Mouse (Mus musculus): ENCODE results near the gene Gm4981.
"Not testable (repeated sequence)": the region's sequence is repeated elsewhere in the genome, so short reads cannot be mapped to it uniquely, and the experiment has no call there.

Gene Gm4981

DNA sequence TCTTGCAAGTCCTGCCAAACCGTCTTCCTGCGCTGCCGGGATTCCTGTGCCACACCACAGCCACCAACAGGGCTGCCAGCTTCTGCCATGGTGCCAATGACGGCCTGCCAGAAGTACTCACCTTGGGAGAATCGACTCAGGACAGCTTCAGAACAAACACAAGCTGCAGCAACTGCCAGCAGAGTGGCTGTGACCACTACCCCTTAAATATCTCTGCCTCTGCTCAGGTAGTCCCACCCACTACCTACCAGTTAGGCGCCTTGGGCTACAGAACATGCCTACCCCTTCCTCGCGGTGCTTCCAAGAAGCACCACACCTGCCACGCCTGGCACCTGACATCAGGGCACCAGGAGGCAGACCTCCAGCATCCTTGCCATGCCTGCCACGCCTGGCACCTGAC is at the start of gene Gm4981:
TSS of gene Gm4981 (minus strand) at position 89 of the 400 bp plus-strand sequence.
- in situ Hi-C loops (cut with MboI, MseI) = no loop called here

DNA sequence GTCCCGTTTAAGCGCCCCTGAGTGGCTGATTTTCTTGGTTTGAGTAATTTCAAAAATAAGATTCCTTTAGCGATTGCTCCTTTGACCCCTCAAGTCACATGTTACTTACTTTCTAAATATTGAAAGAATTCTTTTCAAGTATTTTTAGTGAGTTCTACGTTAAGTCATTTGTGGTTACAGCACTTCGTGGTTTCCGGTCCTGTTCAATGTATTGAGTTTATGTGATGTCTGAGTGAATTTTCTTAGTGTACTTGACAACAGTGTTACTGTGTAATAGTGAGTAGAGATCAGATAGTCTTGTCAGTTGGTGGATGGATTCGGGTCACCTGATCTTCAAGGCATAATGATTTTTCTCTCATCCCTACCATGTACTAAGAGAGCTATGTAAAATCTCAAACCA is 45.7 kb upstream of the Gm4981 start:
- in situ Hi-C loops (cut with MboI, MseI) = no loop called here

DNA sequence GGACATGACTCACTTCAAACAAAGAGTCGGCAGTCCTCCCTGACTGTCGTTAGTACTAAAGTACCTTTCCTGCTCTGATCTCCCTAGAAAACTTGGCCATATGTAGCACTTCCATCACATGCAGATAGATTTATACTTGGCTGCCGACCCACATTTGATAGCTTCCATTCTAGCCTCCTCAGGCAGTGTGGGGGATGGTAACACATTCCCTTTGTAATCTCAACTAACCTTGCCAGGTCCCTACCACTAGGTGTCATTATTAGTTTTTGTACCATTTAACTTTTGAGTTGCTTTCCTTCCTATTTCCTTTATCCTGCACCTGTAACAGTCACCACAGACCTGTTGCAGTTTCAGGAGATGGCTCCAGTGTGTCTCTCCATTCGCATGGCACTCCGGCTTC is 22.0 kb upstream of the Gm4981 start:
- in situ Hi-C loops (cut with MboI, MseI) = no loop called here

DNA sequence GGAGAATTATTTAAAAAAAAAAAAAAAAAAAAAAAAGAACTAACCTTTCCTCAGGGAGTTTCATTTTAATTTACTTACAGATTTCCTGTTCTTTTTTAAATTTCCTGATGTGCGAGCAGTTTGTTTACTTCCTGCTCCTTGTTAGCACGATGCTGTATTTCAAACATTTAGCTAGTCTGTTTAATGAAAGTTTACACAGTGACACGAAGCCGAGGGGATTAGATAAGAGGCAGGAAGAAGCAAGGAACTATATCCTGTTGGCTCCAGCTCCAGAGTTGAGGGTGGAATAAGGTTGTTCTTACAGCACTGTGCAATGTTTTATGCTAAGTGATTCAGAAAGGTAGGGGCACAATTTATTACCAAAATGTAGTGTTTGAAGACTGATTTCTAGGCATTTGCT is 19.5 kb upstream of the Gm4981 start:
- in situ Hi-C loops (cut with MboI, MseI) = no loop called here

DNA sequence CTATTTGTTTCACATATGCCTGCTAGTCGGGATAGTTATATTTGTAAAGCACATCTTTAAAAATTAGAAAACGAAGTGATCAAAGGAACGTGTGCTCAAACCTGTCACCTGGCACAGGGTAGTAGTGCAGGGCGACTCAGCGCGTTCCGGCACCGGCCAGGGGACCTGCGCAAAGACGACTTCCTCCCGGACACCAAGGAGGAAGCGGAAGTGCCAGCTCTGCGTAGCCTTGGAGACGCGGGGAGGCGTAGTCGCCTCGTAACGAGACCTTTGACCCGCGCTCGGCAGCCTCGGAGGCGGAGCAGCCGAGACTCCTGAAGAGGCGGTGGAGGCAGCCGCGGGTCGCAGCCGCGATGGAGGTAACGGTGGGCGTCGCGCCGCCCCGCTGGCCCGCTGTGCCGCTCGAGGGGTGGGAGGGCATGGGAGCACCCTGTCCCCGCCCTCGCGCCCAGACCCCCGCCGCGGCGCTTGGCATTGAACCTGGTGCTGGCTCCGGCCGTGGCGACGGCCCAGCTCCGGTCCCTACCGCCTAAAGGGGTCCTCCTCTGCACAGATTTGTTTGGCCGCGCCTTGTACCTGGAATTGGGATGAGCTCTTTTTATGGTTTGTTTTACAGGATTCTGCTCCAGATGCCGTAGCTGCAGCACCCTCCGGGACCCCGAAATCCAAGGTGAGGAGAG is 18.9 kb upstream of the Gm4981 start, which contains the start of gene Gcc2:
TSS of gene Gcc2 (plus strand) at position 285 of the 680 bp plus-strand sequence.
- in situ Hi-C loops (cut with MboI, MseI) = no loop called here

DNA sequence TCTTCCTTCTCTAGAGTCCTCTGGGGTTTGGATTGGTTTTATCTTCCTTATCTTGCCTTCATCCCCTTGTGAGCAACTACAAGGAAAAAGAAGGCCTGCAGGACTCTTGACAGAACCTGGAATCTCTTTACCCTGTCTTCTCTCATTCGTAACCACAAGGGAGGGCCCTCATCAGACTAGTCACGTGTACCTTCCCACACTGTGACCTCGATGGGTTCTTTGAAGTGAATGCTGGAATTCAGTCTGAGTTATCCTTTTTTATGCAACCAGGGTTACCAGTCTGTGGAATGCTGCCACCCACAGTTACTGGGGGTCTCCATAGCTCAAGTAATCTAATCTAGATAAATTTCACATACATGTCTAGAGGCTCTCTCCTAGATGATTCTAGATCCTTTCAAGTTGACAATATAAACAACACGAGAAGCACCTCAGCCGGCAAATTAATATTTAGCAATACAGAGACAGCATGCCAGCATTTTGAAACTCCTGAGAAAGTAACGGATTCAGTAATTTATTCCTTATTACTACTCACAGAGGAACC is 18.2 kb upstream of the Gm4981 start:
- in situ Hi-C loops (cut with MboI, MseI) = no loop called here

DNA sequence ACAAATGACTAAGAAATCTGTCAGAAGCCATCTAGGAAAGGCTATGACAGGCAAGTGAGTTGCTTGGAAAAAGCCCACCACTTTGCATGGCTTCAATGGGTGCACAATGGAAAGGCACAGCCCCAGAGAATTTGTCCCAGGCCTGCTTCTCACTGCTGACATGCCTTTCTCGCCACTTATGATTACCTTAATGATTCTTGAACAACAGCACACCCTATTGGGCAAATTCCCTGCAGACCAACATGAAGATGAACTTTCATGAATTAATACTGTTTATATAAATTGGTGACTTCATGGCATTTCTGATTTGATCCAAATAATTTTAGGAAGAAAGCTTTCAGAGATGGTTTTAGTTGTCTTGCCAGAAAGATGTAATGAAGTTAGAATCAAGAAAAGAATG is 13.0 kb upstream of the Gm4981 start:
- in situ Hi-C loops (cut with MboI, MseI) = no loop called here

DNA sequence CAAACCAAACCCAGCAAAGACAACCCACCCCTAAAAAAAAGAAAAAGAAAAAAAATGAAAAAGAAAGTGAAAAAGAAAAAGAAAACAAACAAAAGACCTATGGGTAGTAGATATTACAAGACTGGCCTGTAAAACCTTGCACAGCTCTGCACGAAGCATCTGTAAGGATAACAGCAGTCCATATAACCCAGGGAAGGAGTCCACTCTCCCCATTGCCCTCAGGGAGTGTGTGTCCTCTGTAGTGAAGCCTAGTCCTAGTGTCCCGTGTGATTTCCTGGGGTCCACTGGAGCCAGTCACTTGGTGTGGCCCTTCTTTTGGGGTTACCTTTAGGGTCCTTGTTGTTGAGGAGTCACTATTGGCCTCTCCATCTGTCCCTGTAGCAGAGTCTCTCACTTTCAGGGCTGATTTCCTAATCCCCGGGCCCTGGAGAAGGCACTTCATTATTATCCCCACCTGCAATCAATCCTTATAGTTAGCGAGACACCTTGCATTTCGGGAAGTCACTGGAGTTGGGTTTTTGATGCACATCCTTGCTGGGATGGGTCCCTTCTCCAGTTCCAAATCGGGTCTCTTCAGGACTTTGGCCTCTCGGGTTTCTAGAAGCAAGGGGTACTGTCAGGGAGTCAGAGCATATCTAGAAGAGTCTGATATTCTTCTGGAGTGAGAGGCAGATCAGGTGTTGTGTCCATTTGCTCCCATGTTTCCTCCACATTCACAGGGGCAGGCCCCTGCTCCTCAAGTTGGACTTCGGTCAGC is 2.7 kb upstream of the Gm4981 start:
- in situ Hi-C loops (cut with MboI, MseI) = not testable (repeated sequence)

DNA sequence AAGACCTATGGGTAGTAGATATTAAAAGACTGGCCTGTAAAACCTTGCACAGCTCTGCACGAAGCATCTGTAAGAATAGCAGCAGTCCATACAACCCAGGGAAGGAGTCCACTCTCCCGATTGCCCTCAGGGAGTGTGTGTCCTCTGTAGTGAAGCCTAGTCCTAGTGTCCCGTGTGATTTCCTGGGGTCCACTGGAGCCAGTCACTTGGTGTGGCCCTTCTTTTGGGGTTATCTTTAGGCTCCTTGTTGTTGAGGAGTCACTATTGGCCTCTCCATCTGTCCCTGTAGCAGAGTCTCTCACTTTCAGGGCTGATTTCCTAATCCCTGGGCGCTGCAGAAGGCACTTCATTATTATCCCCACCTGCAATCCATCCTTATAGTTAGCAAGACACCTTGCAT is 1.5 kb downstream of the Gm4981 start:
- in situ Hi-C loops (cut with MboI, MseI) = not testable (repeated sequence)

DNA sequence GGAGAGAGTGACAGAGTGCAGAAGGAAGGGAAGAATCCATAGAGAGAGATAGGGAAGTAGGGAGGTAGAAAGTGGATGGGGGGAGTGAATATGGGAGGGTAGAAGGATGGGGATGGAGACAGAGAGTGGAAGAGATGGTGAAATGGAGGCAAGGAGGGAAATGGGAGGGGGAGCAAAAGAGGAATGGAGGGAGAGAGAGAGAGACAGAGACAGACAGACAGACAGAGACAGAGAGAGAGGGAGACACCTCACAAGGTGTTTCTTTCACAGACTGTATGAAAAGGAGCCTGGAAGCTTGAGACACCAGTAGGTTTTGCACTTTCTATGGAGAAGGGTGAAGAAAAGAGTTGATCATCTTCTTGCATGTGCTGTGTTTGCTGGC is 2.8 kb downstream of the Gm4981 start:
- in situ Hi-C loops (cut with MboI, MseI) = not testable (repeated sequence)

DNA sequence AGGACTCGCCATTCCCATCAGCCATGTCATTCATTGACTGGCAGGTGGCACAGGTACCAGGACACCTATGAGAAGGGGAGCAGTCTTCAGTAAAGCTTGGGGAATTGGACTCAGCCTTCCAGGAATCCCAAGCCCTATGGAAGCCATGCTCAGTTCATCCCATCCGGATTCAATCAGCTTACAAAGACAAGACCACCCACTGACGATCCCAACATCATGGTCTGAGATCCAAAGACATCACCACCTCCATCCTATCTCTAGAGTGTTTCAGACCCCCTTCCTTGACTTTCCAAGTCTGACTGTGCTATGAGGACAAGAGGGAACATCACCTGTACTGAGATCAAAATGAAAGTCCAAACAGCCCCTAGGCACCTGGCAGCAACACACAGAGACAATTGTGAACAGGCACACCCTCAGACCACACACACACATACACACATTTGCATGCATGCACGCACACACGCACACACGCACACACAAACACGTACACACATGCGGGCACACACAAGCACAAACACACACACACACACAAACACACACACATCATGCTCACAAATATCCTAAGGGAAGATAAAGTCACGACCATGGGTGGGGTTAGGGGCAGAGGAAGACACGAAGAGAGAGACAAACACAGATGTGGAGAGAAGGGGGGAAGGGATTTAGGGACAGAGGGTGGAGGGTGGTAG is 3.3 kb downstream of the Gm4981 start:
- in situ Hi-C loops (cut with MboI, MseI) = not testable (repeated sequence)

DNA sequence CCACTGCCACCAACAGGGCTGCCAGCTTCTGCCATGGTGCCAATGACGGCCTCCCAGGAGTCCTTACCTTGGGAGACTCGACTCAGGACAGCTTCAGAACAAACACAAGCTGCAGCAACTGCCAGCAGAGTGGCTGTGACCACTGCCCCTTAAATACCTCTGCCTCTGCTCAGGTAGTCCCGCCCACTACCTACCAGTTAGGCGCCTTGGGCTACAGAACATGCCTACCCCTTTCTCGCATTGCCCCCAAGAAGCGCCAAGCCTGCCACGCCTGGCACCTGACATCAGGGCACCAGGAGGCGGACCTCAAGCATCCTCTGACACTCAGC is 3.9 kb downstream of the Gm4981 start, which contains the start of gene Duxf3:
TSS of gene Duxf3 (minus strand) at position 35 of the 329 bp plus-strand sequence.
- in situ Hi-C loops (cut with MboI, MseI) = not testable (repeated sequence)

DNA sequence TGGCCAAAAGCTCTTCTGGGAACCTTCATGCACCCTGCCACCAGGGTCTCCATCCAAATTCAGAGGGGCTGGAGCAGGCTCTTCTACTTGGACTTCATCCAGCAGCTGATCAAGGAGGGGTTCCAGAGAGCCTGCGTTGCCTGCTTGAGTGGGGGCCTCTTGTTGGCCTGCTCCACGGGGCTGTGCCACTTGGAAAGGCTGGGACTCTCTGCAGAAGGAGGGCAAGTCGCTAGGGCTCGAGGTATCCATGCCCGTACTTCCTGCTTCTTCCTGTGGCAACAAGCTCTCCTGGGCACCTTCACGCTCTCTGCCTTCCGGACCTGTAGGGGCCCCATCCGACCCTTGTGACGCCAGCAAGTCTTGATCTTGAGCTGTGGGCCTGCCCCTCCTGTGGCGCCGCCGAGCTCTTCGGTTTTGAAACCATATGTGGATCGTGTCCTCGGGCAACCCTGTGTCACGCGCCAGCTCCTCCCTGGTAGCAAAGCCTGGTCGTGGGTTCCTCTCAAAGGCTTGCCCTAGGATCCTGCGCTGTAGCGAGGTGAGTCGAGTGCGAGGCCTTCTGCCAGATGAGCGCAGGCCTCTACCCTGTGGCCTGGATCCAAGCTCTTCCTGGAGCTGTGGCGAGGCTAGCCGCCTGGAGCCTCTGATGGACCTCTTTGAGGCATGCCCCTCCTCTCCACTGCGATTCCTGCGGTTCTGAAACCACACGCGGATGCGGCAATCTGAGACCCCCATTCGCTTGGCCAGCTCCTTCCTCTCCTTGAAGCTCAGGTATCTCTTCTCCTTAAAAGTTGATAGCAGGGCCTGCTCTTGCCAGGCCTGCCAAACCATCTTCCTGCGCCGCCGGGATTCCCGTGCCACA is 4.5 kb downstream of the Gm4981 start:
- in situ Hi-C loops (cut with MboI, MseI) = not testable (repeated sequence)

DNA sequence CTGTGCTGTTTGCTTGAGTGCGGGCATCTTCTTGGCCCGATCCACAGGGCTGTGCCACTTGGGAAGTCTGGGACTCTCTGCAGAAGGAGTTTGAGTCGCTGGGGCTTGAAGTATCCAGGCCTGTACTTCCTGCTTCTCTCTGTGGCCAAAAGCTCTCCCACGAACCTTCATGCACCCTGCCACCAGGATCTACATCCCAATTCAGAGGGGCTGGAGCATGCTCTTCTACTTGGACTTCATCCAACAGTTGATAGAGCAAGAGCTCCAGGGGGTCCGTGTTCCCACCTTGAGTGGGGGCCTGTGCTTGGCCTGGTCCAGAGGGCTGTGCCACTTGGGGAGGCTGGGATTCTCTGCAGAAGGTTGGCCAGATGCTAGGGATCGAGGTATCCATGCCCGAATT is 5.4 kb downstream of the Gm4981 start:
- in situ Hi-C loops (cut with MboI, MseI) = not testable (repeated sequence)

DNA sequence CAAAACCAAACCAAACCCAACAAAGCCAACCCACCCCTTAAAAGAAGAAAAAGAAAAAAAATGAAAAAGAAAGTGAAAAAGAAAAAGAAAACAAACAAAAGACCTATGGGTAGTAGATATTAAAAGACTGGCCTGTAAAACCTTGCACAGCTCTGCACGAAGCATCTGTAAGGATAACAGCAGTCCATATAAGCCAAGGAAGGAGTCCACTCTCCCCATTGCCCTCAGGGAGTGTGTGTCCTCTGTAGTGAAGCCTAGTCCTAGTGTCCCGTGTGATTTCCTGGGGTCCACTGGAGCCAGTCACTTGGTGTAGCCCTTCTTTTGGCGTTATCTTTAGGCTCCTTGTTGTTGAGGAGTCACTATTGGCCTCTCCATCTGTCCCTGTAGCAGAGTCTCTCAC is 6.5 kb downstream of the Gm4981 start:
- in situ Hi-C loops (cut with MboI, MseI) = not testable (repeated sequence)

DNA sequence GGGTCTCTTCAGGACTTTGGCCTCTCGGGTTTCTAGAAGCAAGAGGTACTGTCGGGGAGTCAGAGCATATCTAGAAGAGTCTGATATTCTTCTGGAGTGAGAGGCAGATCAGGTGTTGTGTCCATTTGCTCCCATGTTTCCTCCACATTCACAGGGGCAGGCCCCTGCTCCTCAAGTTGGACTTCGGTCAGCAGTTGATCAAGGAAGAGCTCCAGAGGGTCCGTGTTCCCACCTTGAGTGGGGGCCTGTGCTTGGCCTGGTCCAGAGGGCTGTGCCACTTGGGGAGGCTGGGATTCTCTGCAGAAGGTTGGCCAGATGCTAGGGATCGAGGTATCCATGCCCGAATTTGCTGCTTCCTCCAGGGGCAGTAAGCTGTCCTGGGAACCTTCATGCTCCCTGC is 8.7 kb downstream of the Gm4981 start:
- in situ Hi-C loops (cut with MboI, MseI) = loop anchor here (10.0 kb wide), 1 partner anchor 1443 kb away; no protein-coding TSS in a partner anchor

DNA sequence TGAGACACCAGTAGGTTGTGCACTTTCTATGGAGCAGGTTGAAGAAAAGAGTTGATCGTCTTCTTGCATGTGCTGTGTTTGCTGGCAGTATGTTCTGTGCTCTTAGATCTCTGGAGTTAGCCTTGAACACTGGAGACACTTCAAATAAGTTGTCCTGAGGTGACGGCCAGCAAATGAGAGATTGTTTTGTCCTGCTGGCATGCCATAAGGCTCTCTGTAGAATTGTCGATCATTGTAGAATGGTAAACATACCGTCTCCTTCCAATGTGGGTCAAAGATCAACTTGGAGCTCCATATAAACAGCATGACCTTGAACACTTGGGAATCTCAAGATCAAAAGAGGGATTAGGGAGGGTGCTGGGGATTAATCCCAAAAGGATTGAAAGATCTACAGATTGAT is 10.1 kb downstream of the Gm4981 start:
- in situ Hi-C loops (cut with MboI, MseI) = loop anchor here (10.0 kb wide), 1 partner anchor 1442 kb away; no protein-coding TSS in a partner anchor

DNA sequence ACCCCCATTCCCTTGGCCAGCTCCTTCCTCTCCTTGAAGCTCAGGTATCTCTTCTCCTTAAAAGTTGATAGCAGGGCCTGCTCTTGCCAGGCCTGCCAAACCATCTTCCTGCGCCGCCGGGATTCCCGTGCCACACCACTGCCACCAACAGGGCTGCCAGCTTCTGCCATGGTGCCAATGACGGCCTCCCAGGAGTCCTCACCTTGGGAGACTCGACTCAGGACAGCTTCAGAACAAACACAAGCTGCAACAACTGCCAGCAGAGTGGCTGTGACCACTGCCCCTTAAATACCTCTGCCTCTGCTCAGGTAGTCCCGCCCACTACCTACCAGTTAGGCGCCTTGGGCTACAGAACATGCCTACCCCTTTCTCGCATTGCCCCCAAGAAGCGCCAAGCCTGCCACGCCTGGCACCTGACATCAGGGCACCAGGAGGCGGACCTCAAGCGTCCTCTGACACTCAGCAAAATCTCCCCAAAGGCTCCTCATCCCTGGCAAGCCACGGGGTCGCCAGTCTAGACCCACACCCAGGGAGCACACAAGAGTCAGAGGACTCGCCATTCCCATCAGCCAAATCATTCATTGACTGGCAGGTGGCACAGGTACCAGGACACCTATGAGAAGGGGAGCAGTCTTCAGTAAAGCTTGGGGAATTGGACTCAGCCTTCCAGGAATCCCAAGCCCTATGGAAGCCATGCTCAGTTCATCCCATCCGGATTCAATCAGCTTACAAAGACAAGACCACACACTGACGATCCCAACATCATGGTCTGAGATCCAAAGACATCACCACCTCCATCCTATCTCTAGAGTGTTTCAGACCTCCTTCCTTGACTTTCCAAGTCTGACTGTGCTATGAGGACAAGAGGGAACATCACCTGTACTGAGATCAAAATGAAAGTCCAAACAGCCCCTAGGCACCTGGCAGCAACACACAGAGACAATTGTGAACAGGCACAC is 11.4 kb downstream of the Gm4981 start, which contains the start of gene AW822073:
TSS of gene AW822073 (minus strand) at position 104 of the 959 bp plus-strand sequence.
- in situ Hi-C loops (cut with MboI, MseI) = loop anchor here (5.0 to 25.0 kb wide), 5 partner anchors 368 to 1440 kb away; no protein-coding TSS in a partner anchor

DNA sequence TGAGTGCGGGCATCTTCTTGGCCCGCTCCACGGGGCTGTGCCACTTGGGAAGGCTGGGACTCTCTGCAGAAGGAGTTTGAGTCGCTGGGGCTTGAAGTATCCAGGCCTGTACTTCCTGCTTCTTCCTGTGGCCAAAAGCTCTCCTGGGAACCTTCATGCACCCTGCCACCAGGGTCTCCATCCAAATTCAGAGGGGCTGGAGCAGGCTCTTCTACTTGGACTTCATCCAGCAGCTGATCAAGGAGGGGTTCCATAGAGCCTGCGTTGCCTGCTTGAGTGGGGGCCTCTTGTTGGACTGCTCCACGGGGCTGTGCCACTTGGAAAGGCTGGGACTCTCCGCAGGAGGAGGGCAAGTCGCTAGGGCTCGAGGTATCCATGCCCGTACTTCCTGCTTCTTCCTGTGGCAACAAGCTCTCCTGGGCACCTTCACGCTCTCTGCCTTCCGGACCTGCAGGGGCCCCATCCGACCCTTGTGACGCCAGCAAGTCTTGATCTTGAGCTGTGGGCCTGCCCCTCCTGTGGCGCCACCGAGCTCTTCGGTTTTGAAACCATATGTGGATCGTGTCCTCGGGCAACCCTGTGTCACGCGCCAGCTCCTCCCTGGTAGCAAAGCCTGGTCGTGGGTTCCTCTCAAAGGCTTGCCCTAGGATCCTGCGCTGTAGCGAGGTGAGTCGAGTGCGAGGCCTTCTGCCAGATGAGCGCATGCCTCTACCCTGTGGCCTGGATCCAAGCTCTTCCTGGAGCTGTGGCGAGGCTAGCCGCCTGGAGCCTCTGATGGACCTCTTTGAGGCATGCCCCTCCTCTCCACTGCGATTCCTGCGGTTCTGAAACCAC is 12.3 kb downstream of the Gm4981 start:
- in situ Hi-C loops (cut with MboI, MseI) = loop anchor here (5.0 to 25.0 kb wide), 5 partner anchors 367 to 1439 kb away; no protein-coding TSS in a partner anchor

Data from T-helper 2 cell (primary cell).